Mouse (Mus musculus) common myeloid progenitor, adult 5-6 weeks (primary cell): ENCODE data around the gene Ap2a1. TPM values are rescaled to one million over a fixed set of nuclear protein-coding genes. Genes with fewer than 3 reads are reported as not detected.

Experiments used
- ATAC-seq: replicated peaks from 2 replicates; pipeline ENCODE4 v1.8.0; 2016; ENCODE audit warnings: low read depth, mild to moderate bottlenecking, moderate TSS enrichment, inconsistent platforms; ENCODE audit not compliant: poor library complexity, severe bottlenecking
- total RNA-seq: library from RNA; stranded (forward); fragments of 200-1000, 187-1606 nt; gene quantifications from 2 replicates; pipeline ENCODE4 v1.2.3, GENCODE M21; 2017

The Ap2a1 gene
- total RNA-seq, result 22.4 and 31.1 TPM in 2 replicates

DNA sequence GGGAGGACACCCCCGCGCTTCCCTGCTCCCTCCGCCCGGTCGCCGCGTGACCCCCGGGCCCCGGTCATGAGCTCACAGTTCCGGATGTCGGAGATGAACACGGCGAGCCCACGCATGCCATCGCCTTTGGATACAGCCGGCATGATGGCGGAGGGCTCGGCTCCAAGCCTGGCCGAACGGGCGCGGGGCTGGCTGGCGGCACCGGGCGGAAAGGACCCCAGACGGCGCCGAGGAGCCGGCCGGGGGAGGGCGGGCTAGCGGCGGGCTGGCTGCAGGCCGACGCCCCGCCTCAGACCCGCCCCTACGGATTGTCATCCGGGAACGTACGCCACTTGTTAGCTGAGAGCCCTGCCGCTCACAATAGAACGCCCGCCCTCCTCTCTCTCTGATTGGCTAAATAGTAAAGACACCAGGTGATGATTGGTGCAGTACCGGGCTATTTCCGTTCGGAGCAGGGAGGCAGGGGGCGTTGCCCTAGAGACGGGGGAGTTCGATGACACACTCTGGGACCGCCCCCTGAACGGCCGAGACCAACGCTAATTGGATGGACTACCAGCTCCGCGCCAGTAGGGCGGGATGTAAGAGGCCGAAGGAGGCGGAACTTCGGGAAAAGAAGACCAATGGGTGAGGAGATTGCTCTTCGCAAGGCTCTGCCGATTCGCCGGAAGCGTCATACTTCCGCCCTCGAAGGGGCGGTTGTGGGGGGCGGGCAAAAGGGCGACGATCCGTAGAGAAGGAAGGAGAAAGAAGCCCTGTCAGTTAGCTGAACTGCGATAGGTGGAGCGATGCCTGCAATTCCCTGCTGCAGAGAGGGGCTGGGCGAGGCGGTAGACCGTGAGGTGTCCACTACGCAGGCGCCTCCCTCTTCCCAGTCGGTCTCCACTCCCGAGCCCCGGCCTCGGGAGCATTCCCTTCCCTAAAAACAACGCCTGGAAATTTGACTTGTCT is at the start of gene Ap2a1:
Gene Ap2a1 (minus strand): TSS at position 293 of the 948 bp plus-strand sequence.
- peak; percentile 95 for ATAC-seq

DNA sequence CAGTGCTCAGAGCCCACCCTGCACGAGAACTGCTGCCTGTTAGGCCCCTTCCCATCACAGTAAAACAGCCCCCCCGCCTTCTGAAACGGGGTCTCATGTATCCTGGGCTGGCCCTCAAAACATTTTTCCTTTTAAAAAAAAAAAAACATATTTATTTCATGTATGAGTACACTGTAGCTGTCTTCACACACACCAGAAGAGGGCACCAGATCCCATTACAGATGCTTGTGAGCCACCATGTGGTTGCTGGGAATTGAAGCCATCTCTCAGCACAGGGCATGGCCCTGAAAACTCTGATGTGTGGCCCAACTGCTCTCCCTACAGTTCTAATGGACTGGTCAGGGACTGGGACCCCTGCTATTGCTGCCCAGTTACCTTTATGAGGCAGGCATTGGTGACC is 49.0 kb upstream of the Ap2a1 start:
- no peak for ATAC-seq

DNA sequence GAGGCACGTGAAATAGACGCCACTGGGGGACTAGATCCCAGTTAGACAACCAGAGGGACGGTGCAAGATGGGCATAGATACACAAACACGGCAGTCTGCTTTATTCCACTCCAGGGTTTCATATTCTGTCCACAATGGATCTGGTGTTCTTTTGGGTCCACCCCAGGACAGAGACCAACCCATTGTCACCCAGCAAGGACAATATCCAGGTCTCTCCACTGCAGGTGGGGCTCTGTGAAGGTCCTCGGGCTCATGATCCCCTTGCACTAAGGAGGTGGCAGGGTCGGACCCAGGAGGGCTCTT is 45.8 kb upstream of the Ap2a1 start:
- ATAC-seq, result no peak

DNA sequence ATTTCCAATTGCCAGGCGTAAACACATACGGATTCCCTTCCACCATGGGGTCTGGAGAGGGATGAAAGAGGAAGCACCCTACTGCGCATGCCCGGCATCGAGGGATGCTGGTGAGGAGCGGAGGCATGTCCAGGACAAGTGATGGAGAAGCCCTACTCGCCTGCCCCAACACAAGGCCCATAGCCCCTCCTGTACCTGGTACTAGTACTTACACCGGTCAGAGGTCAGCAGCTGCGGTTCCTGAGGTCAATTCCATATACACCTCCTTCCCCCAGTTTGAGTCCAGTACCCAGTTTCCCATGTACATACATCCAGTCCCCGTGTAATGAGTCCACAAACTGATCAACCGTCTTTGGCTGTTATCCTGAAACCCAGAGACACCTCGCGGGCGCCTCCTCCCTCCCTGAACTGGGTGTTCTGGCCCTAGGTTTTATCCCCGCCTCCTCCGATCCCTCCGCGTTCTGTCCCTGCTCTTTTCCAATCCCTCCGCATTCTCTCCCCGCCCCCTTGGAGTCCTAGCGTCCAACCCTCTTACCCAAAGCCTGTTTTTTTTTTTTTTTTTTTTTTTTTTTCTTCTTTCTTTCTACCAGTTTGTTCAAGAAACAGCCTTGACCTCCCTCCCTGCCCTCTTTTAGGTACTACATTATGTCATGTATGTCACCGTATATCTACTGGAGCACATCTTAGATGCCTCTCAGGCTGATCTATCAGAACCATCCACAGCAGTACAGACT is 45.3 kb upstream of the Ap2a1 start, which contains the start of gene Cpt1c:
Gene Cpt1c (minus strand): TSS at position 469 of the 734 bp plus-strand sequence.
- peak; percentile 45; the same call in 1 of the 2 replicates for ATAC-seq

DNA sequence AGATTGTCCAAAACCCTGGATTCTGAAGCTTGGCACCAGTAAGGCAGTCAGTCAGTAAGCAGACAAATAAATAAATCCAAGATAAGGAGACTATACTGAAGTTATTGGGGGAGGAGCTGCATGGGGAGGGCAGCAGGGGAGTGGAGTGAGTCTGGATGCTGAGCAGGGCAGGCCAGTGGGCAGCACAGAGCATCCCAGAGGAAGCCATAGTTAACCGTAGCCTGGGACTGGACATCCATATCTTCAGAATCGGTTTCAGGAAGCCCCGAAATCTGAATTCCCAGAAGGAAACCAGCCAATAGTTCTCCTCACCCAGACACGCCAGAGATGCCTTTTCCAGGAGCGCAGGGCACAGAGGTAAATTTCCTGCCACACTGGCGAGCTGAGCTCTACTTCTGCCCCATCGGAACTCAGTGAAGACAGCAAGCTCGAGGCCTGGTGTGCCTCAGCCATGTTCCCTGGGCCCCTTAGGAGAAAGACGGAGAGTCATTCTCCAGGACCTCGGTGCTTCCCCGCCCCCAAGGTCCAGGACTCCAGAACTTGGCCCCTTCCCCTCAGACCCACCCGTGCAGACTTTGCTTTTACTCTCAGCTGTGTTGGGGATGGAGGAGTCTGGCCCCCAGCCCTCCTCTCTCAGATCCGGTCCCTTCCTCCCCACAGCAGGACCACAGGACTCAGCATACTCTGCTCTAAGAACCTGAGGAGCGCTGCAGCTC is 44.3 kb upstream of the Ap2a1 start:
- no peak for ATAC-seq

DNA sequence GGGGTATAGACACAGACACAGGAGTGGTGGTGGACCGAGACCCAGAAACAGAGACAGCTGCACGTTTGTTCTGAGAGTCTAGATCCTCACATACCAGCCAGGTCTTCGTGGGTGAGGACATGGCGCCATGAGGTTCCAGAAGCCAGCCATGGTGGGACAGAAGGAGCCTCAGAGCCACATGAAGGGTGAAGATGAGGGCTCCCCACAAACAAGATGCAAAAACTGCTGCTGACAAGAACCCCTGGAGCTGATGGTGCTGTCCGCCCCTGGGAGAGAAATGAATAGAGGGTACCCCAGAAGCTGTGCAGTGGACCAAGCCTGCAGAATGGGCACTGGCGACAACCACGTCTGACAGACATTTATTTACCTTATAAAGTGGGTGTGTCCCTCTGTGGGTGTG is 41.8 kb upstream of the Ap2a1 start:
- no peak for ATAC-seq

DNA sequence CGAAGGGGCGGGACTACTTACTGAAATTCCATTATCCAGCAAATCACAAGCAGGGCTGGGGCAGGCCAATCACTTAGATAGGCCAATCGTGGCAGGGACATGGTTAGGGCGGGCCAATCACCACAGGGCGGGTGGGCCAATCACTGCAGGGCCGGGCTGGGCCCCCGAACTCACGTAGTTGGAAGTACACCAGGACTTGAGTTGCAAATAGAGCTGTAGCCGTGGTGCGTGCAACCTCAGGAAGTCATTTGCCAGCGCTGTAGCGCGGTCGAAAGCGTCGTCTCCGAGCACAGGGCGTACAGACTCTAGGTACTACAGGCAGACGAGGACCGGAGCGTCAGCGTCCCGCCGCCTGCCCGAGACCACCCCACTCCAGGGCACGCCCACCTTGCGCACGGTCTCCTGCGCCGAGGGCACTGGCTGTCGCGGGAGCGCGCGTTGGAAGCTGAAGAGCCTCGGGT is 41.0 kb upstream of the Ap2a1 start:
- ATAC-seq, result peak; percentile 83

DNA sequence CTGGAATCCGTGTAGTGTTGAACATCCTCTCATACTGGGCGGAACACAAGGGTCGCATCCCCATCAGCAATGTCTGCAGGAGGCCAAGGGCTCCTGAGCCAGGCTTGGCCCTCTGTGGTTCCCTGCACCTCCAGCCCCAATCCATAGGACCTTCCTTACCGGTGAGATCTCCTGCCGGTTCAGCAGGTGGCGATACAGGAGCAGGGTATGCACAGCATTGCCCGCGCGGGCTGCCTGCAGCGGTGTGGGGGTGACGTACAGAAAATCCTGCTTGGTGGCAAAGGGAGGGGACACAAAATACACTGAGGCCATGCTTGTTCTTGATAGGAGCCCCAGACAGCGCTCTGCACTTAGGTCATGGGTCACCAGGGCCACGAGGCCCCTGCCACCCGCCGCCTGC is 37.3 kb upstream of the Ap2a1 start:
- ATAC-seq, result no peak

DNA sequence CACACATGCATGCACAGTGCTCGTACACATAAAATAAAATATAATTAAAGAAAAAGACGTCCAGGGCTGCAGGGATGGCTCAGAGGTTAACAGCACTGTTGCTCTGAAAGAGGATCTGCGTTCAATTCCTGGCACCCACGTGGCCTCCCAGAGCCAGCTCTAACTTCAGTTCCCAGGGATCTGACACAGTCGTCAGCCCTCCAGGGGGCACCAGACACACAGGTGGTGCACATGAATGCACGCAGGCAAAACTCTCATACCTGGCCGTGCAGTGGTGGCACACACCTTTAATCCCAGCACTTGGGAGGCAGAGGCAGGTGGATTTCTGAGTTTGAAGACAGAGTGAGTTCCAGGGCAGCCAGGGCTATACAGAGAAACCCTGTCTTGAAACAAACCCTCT is 36.7 kb upstream of the Ap2a1 start:
- ATAC-seq, result no peak

DNA sequence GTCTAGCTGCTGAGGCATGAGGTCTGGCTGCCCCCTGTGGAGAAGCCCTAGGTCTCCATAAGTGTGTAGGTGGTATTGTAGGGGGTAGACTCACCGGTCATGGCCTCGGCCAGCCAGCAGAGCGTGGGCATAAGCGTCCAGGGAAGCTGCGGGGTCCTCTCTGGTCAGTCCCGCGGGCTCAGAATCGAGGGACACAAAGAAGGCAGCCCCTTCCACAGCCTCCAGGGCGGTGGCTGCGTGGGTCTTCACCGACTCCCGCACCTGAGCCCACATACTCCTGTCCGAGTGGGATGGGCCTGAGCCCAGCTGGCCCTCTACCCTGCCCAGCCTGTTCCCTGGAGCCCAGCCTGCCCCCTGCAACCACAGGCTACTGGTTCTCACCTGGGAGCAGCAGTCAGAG is 35.7 kb upstream of the Ap2a1 start:
- no peak for ATAC-seq

DNA sequence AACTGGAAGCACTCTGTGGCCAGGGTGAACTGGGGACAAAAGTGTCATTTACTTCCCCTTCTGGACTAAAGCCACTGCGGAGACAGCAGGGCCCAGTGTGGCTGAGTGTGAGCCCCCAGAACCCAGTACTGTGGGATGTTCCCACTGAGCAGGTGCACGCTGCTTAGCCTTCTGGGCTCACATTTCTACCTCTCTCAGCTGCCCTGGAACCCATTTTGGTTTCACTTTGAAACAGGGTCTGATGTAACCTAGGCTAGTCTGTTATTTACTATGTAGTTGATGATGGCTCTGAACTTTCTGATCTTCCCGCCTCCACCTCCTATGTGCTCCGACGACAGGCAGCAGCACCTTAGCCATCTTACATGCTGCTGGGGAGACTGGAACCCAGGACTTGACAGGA is 33.5 kb upstream of the Ap2a1 start:
- ATAC-seq, result peak; percentile 22; the same call in 1 of the 2 replicates

DNA sequence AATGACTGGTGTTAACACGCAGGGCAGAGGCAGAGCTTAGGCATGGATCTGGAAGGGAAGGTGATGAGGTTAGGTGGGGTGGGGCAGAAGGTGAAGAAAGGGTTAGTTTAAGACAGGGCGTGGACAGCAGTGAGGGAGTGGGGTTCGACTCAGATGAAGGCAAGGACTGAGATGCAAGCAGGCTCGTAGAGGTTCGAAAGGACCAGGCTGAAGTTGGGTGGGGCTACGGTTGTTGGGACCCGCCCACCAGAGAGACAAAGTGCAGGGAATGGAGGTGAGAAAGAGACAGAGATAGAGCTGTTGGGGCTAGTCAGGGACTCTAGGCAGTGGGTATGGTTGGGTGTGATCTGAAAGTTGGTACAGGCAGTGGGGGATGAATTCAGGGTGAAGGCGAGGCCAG is 33.0 kb upstream of the Ap2a1 start:
- ATAC-seq, result no peak

DNA sequence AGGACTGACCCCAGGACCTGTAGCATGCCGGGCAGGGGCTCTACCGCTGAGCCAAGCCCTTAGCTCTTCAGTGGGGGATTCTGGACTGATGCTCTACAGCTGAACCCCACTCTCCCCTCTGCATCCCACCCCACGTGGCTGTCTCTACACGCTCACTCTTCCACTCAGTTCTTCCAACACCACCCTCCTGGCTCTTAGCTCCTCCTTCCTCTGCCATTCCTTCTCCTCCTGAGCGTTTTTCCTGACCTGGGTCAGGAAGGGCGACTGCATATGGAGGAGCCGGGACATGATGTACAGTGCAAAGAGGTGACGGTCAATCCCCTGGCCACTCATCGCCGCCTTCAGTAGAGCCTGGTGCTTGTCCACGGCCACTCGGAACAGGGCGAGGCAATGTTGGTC is 31.2 kb upstream of the Ap2a1 start:
- no peak for ATAC-seq

DNA sequence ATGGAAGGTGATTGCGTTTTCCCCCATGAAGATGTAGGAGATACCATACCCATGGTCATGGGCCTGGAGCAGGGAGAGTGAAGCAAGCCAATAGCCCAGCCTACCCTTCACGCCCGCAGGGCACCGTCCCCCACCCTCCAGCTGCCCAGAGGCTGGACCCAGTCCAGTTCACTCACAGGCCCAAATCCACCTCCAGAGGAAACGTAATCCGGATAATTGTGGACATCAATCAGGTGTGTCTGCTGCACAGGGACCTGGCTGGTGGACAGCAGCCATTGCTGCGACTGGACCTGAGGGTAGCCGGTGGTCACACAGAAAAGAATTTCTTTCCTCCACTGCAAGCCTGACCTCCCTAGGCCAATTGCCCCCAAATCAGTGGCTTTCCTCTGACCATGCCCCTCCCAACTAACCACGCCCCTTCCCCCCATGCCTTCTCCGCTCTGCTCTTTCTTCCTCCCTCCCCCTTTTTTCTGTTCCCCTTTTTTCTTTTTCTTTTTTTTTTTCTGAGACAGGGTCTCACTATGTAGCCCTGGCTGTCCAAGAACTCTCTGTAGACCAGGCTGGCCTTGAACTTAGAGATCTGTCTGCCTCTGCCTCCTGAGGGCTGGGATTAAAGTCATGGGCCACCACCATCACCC is 30.7 kb upstream of the Ap2a1 start:
- no peak for ATAC-seq

DNA sequence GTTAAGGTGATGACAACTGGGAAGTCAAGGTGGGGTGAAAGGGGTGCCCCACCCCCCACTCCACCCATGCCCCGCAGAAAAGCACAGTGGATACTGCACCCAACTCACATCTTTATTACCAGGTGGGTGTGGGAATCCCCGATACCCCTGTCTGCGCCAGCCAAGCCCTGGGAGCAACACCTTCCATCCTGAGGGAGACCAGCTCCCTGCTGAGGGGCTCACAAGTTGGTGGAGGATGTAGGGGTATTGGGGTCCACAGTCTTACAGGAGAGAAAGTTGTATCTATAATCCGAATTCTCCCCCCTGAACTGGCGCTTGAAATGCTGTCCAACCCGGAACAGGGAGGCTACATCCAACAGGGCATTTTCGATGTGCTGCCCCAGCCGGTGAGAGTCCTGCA is 30.0 kb upstream of the Ap2a1 start:
- no peak for ATAC-seq

DNA sequence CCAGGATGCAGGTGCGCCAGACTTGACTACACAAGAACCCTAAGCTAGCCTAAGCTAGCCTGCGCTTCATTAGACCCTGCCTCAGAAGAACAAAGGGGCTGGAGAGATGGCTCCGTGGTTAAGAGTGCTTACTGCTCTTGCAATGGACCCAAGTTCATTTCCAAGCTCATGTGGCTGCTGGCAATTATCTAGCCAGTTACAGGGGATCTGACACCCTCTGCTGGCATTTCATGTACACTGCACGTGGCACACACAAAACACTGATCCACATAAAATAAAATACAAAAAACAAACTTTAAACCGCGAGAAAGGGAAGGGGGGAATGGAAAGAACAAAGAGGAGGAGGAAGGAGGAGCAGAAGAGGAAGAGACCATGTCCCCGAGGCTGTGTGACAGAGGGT is 28.9 kb upstream of the Ap2a1 start:
- peak; percentile 46; the same call in 1 of the 2 replicates for ATAC-seq

DNA sequence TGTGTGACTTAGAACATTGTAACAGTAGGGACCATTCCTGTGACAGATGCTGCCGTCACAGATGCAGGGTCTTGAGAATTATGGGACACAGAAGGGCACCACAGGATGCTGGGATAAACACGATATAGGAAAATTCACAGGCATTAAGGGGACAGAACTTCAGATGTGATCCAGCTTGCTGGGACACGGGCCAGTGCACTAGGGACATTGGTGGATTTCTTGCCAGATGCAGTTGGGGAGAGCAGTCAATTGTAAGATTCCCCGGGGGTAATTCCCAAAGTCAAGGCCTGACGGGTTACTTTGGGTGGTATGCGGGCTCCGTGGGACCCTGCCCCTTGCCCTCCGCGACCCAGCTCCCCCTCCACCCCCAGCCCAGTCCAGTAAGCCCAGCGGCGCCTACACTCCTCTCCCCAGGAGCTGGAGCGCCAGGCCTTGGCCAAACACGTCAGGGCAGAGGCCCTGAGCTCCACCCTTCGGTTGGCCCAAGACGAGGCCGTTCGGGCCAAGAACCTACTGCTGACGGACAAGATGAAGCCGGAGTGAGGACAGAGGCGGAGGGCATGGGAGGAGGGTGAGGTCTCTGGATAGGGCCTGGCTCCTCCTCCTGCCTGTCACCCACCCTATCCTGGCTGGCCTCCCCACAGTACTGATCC is 28.0 kb upstream of the Ap2a1 start:
- no peak for ATAC-seq

DNA sequence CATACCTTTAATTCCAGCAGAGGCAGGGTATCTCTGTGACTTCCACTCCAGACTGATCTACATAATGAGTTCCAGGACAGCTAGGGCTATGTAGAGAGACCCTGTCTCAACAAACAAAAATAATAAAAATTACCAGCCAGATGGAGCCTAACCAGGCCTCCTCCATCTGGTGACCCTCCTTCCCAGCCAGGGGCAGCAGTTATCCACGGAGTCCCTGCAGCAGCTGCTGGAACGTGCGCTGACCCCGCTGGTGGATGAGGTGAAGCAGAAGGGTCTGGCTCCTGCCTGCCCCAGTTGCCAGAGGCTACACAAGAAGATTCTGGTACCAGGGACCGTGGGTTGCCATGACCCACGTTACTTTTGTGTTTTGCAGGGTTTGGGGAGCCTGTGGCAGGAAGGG is 27.0 kb upstream of the Ap2a1 start:
- no peak for ATAC-seq

DNA sequence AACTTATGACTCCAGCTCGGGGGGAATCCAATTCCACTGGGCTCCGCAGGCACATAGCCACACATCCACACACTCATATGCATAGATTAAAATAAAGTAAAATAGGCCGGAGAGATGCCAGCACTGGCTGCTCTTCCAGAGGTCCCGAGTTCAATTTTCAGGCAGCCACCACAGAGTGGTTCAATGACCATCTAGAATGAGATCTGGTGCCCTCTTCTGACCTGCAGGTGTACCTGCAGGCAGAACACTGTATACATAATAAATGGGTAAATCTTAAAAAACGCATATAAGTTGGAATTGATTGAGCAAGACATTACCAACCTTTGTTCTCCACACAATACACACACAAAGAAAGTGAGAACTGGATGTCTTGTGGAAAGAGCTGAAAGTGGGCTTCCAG is 26.3 kb upstream of the Ap2a1 start:
- ATAC-seq, result no peak
